Mouse (Mus musculus) bone marrow, adult 2 months (tissue): Measurements from ENCODE around the gene Drg1. TPM values are rescaled to one million over a fixed set of nuclear protein-coding genes. Genes with fewer than 3 reads are reported as not detected.
"Not testable (repeated sequence)": the region's sequence is repeated elsewhere in the genome, so short reads cannot be mapped to it uniquely, and the experiment has no call there.

Experiments used
- H3K27ac ChIP-seq: fragments of 200-500 bp; 2 replicates; pipeline ENCODE4 v1.5.1; 2012; ENCODE audit warnings: low read depth, mild to moderate bottlenecking, control low read depth, inconsistent platforms, low read length; ENCODE audit not compliant: control insufficient read depth, poor library complexity, insufficient read depth
- H3K4me1 ChIP-seq: fragments of 200-500 bp; 2 replicates; pipeline ENCODE4 v1.6.1; 2011; ENCODE audit warnings: low read length; ENCODE audit not compliant: control insufficient read depth, insufficient read depth
- H3K4me3 ChIP-seq: fragments of 200-500 bp; replicated peaks from 2 replicates; pipeline ENCODE3; 2011; ENCODE audit warnings: mild to moderate bottlenecking, low read depth, low read length, control low read depth; ENCODE audit not compliant: control insufficient read depth
- CTCF ChIP-seq: fragments of 200-500 bp; IDR thresholded peaks from 2 replicates; pipeline ENCODE4 v1.5.1; 2011; ENCODE audit warnings: low read length, control low read depth; ENCODE audit not compliant: control insufficient read depth, insufficient read depth
- POLR2A ChIP-seq: fragments of 200-500 bp; IDR thresholded peaks from 2 replicates; pipeline ENCODE4 v1.6.1; 2011; ENCODE audit warnings: low read depth, mild to moderate bottlenecking, control low read depth, low read length, borderline replicate concordance; ENCODE audit not compliant: control insufficient read depth
- WGBS: fragments of 180-500 bp; shearing (Covaris S2); methylation state at CpG from one replicate; pipeline ENCODE4 v1.1.7; 2018; 5-methylcytosine and 5-hydroxymethylcytosine counted together
- polyA plus RNA-seq: library from polyadenylated mRNA; stranded (reverse); fragments of >200 nt; gene quantifications from 2 replicates; pipeline ENCODE4 v1.2.4, GENCODE M21; 2011; ENCODE audit warnings: low replicate concordance; ENCODE audit not compliant: missing spikeins, insufficient read depth, insufficient read length

Drg1 gene
- polyA plus RNA-seq, 1 experiment, result 78.5 TPM

- Histone ChIP-seq H3K27ac (no peak overlapping the region), H3K4me1 (no peaks in the 10 kb centered on the region), H3K4me3 (no peak overlapping the region)
- WGBS, result 89% methylated on average over 1 of the region's 1 CpGs
- TF ChIP-seq POLR2A (no peak), CTCF (no peak)
Observed at GRCm38 (mm10) chr11:3212526-3212925, 53.7 kb downstream of the Drg1 start.

GRCm38 (mm10) chr11:3206783-3207182 lies 59.4 kb downstream of the Drg1 start:
- no peak for TF ChIP-seq CTCF
- TF ChIP-seq POLR2A, result no peak
- WGBS, result 97% methylated on average over 3 of the region's 3 CpGs
- H3K4me3 ChIP-seq, result no peak overlapping the region
- H3K4me1 ChIP-seq, result no peaks in the 10 kb centered on the region
- H3K27ac ChIP-seq, result no peak overlapping the region

- 88% methylated on average over 3 of the region's 3 CpGs for WGBS
- Histone ChIP-seq H3K4me3 (no peak overlapping the region), H3K27ac (no peak overlapping the region), H3K4me1 (no peaks in the 10 kb centered on the region)
- TF ChIP-seq POLR2A, result no peak
Observed at GRCm38 (mm10) chr11:3205207-3205606, 61.0 kb downstream of the Drg1 start.

GRCm38 (mm10) chr11:3203771-3204170 lies 62.4 kb downstream of the Drg1 start:
- no peaks in the 10 kb centered on the region for H3K4me1 ChIP-seq
- no peak overlapping the region for H3K4me3 ChIP-seq
- no peak for TF ChIP-seq CTCF
- no peak for TF ChIP-seq POLR2A
- H3K27ac ChIP-seq, result no peak overlapping the region
- 60% methylated on average over 2 of the region's 2 CpGs for WGBS

- 6% methylated on average over 53 of the region's 57 CpGs for WGBS
- Histone ChIP-seq H3K4me3 (peak overlapping the region; percentile 79), H3K4me1 (no peaks in the 10 kb centered on the region), H3K27ac (peak overlapping the region; percentile 84)
- TF ChIP-seq CTCF (no peak), POLR2A (no peak)
Observed at GRCm38 (mm10) chr11:3202781-3203441, 63.3 kb downstream of the Drg1 start.

- WGBS, result under 1% methylated on average over 50 of the region's 57 CpGs
- H3K27ac ChIP-seq, result peak within 1 kb of the TSS; percentile 95
- peak within 1 kb of the TSS; percentile 86 for H3K4me3 ChIP-seq
- no peak for TF ChIP-seq POLR2A
- no peak for TF ChIP-seq CTCF
- no peaks in the 10 kb centered on the region for H3K4me1 ChIP-seq
Observed at GRCm38 (mm10) chr11:3202231-3202701, 63.9 kb downstream of the Drg1 start, which contains the start of gene Eif4enif1. Gene Eif4enif1, plus strand, starts transcription at chr11:3202392.

- TF ChIP-seq CTCF (no peak), POLR2A (no peak)
- H3K27ac ChIP-seq, result peak overlapping the region; percentile 95
- WGBS, result 3% methylated on average over 16 of the region's 16 CpGs
- H3K4me3 ChIP-seq, result peak overlapping the region; percentile 86
- H3K4me1 ChIP-seq, result no peaks in the 10 kb centered on the region
Observed at GRCm38 (mm10) chr11:3201326-3202230, 64.6 kb downstream of the Drg1 start.

- WGBS, result 90% methylated on average over 6 of the region's 7 CpGs
- H3K27ac ChIP-seq, H3K4me1 ChIP-seq, H3K4me3 ChIP-seq: not testable (repeated sequence)
Observed at GRCm38 (mm10) chr11:3200636-3201035, 65.6 kb downstream of the Drg1 start.
